Mouse (Mus musculus) liver, adult 2 months (tissue): ENCODE measurements at regions not wholly inside any gene's neighbourhood (a gene's known extent, or its start where the extent isn't known, plus 50 kb on each side); places are given as distances from the start of the nearest gene placed in this dataset.

Experiments used
- DNase-seq: peaks from one replicate; pipeline ENCODE4 v3.0.0-alpha.2; 2011; ENCODE audit warnings: low read depth, low spot score; ENCODE audit errors: extremely low read depth
- H3K27ac ChIP-seq: fragments of 200-500 bp; replicated peaks from 2 replicates; pipeline ENCODE4 v1.5.1; 2012; ENCODE audit warnings: low read depth, mild to moderate bottlenecking, control low read depth, inconsistent platforms, low read length; ENCODE audit not compliant: insufficient read depth
- H3K27me3 ChIP-seq: fragments of 200-500 bp; 2 replicates; pipeline ENCODE4 v1.6.1; 2012; ENCODE audit warnings: mild to moderate bottlenecking, moderate library complexity, low read length, inconsistent platforms; ENCODE audit not compliant: control insufficient read depth, insufficient read depth
- H3K36me3 ChIP-seq: fragments of 200-500 bp; 2 replicates; pipeline ENCODE4 v1.6.1; 2012; ENCODE audit warnings: low read length, inconsistent platforms; ENCODE audit not compliant: control insufficient read depth, insufficient read depth
- H3K4me1 ChIP-seq: fragments of 200-500 bp; 2 replicates; pipeline ENCODE4 v1.6.1; 2011; ENCODE audit warnings: low read length; ENCODE audit not compliant: control insufficient read depth, insufficient read depth
- H3K4me3 ChIP-seq: fragments of 200-500 bp; 2 replicates; pipeline ENCODE4 v1.5.1; 2011; ENCODE audit warnings: low read depth, mild to moderate bottlenecking, control low read depth, low read length, moderate library complexity; ENCODE audit not compliant: insufficient read depth
- H3K79me2 ChIP-seq: fragments of 200-500 bp; 2 replicates; pipeline ENCODE4 v1.6.1; 2012; ENCODE audit warnings: inconsistent platforms, mild to moderate bottlenecking, low read length, moderate library complexity; ENCODE audit not compliant: control insufficient read depth, insufficient read depth
- H3K9ac ChIP-seq: fragments of 200-500 bp; 2 replicates; pipeline ENCODE4 v1.6.1; 2012; ENCODE audit warnings: low read depth, mild to moderate bottlenecking, control low read depth, inconsistent platforms, low read length
- CTCF ChIP-seq: fragments of 200-500 bp; IDR thresholded peaks from 2 replicates; pipeline ENCODE4 v1.5.1; 2011; ENCODE audit warnings: low read depth, low read length, control low read depth
- POLR2A ChIP-seq: fragments of 200-500 bp; IDR thresholded peaks from 2 replicates; pipeline ENCODE4 v1.6.1; 2011; ENCODE audit warnings: low read length, control low read depth; ENCODE audit not compliant: insufficient read depth; ENCODE audit errors: extremely low read depth
- WGBS: fragments of 180-500 bp; shearing (Covaris S2); methylation state at CpG from one replicate; pipeline ENCODE4 v1.1.7; 2018; 5-methylcytosine and 5-hydroxymethylcytosine counted together

DNA sequence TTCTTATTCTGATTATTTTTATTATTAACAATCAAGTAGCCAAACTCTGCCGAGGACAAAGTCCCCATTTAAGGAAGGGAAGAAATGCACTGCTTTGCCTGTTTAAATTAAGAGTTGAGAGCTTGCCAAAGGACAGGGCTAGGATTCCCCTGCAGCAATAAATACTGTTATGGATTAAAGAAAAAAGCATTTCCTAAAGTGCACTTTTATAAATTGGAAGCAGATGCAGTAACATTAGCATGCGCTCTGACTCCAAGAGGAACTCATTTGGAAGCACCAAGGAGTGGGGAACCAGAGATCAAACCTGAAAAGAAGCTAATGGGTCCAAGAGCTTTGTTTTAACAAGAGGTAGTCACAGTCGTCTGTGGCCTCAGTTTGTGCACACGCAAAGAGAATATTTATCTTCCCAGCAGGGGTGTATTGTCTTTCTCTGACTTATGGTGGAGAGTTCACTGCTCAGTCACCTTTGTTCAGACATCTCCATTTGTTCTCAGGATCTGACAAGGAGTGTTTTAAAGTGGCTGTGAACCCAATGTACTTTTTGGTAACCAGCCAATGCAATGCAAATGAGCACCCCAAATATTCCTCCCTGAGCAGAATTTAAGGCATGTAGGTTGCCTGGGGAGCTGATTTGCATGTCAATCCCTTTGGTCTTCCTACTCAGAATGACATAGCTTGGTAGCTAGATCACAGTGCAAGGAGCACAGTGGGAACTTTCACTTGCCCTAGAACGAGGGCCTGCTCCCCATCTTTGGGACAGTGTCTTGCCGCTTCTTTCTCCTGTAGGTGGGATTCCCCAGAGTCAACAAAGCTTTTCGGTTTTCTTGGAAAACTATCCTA, 119.1 kb upstream of the Nbea start:
- Histone ChIP-seq H3K36me3 (no peaks in the 10 kb centered on the region), H3K27ac (no peak overlapping the region), H3K79me2 (no peaks in the 10 kb centered on the region), H3K9ac (no peak overlapping the region), H3K27me3 (no peaks in the 10 kb centered on the region), H3K4me1 (no peaks in the 10 kb centered on the region), H3K4me3 (no peak overlapping the region)
- DNase-seq: no peak
- TF ChIP-seq CTCF: no peak
- no peak for TF ChIP-seq POLR2A
- whole genome bisulfite sequencing: 39% methylated on average over 7 of the region's 7 CpGs

DNA sequence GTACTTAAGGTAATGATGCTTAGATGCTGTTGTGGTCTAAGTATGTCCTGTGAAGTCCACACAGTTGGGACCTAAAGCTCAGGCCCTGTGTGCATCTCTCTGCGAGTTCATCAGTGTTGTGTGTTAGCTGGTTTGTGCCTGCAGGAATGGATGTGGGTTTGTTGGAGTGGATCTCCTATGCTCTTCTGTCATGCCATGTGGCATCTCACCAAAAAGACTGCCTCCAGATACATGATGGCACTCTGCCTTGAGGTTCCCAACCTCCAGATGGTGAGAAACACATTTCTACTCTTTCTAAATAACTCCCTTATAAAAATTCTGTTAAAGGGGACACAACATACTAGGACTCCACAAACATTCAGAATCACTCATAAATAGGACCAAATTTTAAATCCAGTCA, 117.3 kb upstream of the Nbea start:
- Histone ChIP-seq H3K27me3 (no peaks in the 10 kb centered on the region), H3K27ac (no peak overlapping the region), H3K36me3 (no peaks in the 10 kb centered on the region), H3K4me1 (no peaks in the 10 kb centered on the region), H3K4me3 (no peak overlapping the region), H3K79me2 (no peaks in the 10 kb centered on the region), H3K9ac (no peak overlapping the region)
- no peak for TF ChIP-seq CTCF
- TF ChIP-seq POLR2A: no peak
- DNase-seq: no peak
- whole genome bisulfite sequencing: 71% methylated on average over 1 of the region's 1 CpGs

DNA sequence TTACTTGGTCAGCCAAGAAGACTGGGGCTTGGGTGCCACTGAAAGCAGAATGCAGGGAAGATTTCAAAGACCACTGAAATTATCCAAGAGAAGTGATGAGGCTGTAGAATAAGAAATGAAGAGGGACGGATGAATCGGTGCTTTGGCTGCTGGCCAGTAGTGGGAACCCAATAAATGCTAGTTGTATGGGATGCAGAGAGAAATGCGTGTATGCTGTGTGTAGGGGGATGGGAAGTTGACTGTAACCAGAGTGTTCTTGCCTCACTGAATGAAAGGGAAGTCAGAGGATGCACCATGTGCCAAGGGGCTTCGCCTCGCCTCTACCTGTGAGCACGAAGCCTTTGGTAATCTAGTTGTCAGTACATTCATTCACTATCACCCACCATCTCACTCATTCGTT, 112.1 kb upstream of the Nbea start:
- WGBS: 86% methylated on average over 7 of the region's 7 CpGs
- Histone ChIP-seq H3K27ac (no peak overlapping the region), H3K79me2 (no peaks in the 10 kb centered on the region), H3K27me3 (no peaks in the 10 kb centered on the region), H3K9ac (no peak overlapping the region), H3K4me1 (no peaks in the 10 kb centered on the region), H3K4me3 (no peak overlapping the region), H3K36me3 (no peaks in the 10 kb centered on the region)
- TF ChIP-seq CTCF (no peak), POLR2A (no peak)
- DNase-seq: no peak

DNA sequence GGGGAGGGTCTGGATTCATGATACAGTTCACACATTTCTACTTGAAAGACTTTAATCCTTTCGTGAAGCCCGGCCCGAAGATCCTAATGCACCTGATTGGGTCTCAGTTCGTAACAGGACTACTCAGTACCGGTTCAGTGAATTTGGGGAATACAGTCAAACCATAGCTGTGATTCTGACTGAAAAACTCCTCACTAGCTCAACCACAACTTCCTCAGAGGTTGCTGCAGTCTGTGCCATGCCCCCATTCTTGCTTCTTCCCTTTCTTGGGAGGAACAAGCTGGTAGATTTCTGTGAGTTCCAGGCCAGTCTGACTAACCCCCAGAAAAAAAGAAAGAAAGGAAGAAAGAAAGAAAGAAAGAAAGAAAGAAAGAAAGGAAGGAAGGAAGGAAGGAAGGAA, 98.0 kb upstream of the Nbea start:
- DNase-seq: no peak
- Histone ChIP-seq H3K4me3 (no peak overlapping the region), H3K36me3 (no peaks in the 10 kb centered on the region), H3K27ac (no peak overlapping the region), H3K9ac (no peak overlapping the region), H3K4me1 (no peaks in the 10 kb centered on the region), H3K27me3 (no peaks in the 10 kb centered on the region; the same call in 1 of the 2 replicates), H3K79me2 (no peaks in the 10 kb centered on the region)
- no peak for TF ChIP-seq CTCF
- no peak for TF ChIP-seq POLR2A
- WGBS: 90% methylated on average over 5 of the region's 5 CpGs

DNA sequence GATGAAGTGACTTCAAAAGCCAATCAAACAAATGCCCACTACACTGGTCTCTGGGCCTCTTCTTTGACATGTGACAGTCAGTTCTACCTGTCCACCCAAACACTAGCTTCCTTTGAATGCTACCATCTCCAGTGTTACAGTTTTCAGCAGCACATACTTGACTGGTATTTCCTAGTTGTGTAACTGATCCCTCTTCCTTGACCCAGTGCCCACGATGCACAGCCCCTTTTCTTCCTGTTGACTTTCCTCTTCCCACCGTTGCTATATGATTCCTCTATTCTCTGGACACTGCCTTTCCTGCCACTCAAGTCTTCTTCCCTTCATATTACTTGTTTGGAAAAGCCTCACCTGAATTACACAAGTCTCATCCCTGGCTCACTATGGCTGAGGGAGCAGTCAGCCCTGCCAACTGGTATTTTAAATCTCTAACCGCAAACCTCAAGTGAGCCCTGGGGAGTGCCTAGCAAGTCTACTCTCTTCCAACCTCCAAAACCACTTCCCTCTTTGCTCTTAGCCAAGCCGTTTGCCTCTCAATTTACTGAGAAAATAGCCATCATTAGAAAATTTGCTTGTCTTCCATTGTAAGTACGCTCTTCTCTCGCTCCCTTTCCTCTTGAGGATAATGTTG, 96.9 kb upstream of the Nbea start:
- Histone ChIP-seq H3K9ac (no peak overlapping the region), H3K27me3 (no peaks in the 10 kb centered on the region; the same call in 1 of the 2 replicates), H3K4me1 (no peaks in the 10 kb centered on the region), H3K79me2 (no peaks in the 10 kb centered on the region), H3K4me3 (no peak overlapping the region), H3K36me3 (no peaks in the 10 kb centered on the region), H3K27ac (no peak overlapping the region)
- TF ChIP-seq POLR2A (no peak), CTCF (no peak)
- DNase-seq: no peak
- 76% methylated on average over 6 of the region's 6 CpGs for WGBS

DNA sequence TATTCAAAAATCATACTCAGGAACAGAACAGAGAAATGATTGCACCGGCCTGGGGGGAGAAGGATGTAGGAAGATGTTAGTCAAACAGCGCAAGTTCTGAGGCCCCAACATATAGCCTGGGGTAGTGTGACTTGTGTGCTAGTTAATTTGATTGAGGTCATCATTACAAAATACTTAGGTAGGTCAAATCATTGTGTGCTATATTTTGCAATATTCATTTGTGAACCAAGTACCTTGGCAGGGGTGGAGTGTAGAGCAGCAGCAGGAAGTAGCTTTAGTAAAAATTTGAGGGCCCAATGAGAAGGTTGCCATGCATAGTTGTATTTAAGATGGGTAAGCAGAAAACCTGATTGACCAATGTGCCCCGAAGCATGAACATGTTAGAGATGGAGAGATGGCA, 89.1 kb upstream of the Nbea start:
- DNase-seq: no peak
- no peak overlapping the region for H3K27ac ChIP-seq
- H3K4me3 ChIP-seq: no peak overlapping the region
- no peaks in the 10 kb centered on the region for H3K4me1 ChIP-seq
- 98% methylated on average over 3 of the region's 3 CpGs for WGBS
- H3K9ac ChIP-seq: no peak overlapping the region
- no peaks in the 10 kb centered on the region for H3K27me3 ChIP-seq
- H3K79me2 ChIP-seq: no peaks in the 10 kb centered on the region
- TF ChIP-seq POLR2A (no peak), CTCF (no peak)
- no peaks in the 10 kb centered on the region for H3K36me3 ChIP-seq
